Mouse (Mus musculus) cerebellum, adult 8-10 months (tissue): ENCODE measurements at regions not wholly inside any gene's neighbourhood (a gene's known extent, or its start where the extent isn't known, plus 50 kb on each side); places are given as distances from the start of the nearest gene placed in this dataset.

Experiments
- DNase-seq: peaks from one replicate; pipeline ENCODE4 v3.0.0; 2022

DNA sequence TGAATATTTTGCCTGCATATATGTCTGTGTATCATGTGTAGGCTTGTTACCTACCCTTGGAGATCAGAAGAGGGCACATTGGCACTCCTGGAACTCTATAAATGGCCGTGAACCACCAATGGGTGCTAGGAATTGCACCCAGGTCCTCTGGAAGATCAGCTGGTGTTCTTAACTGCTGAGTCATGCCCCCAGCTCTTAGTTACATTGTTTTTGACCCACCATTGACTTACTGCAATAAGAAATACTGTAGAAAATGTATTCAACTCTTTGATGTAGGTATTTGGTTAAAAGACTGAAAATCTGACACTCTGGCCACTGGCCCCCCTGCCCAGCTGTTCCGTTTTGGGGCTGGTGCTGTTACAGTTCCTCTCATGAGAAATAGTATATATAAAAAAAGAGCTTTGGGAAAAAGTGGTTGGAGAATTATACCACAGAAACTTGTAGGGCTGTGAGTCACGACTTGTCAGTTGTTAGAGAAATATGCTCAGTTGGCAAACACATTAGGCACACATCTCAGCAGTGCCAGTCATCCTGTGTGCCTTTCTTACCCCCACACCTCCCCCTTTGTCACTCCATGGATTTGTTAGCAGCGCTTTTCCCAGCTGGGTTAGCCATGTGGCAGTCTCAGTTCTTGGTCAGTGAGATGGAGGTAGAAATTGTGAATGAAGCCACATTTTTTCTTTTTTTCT is 58.4 kb upstream of the Arhgap32 start:
- DNase-seq: no peak

DNA sequence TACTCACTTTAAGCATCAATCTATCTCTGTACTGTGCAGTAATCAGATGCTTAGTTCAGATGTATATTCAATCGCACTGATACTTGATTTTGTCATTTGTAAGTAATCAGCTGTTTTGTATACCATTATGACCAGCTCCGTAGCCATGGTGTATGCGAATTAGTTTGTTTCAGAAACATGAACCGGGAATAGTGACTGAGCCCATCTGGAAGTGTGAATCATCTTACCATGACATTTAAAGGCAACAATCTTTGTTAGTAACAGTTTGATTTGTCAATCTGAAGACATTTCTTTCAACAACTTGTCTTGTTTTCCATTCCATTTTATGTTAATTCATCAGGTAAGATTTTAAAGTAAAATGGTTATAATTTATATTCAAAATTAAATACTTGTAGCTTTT is 53.2 kb upstream of the Arhgap32 start:
- no peak for DNase-seq

DNA sequence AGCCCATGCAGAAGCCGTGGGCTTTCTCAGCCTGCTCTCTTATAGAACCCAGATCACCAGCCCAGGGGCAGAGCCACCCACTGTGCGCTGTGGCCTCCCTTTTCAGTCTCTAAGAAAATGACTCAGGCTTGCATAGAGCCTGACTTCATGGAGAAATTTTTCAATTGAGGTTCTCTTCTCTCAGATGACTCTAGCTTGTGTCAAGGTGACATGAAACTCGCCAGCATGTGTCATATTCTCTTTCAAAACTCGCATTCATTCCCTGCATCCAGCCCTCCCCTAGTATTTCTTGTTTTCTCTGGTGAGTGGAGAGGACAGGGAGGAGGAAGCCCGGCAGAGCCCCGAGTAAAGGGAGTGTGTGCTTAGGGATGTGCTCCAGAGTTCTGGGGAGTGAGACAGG is 52.4 kb upstream of the Arhgap32 start:
- no peak for DNase-seq

DNA sequence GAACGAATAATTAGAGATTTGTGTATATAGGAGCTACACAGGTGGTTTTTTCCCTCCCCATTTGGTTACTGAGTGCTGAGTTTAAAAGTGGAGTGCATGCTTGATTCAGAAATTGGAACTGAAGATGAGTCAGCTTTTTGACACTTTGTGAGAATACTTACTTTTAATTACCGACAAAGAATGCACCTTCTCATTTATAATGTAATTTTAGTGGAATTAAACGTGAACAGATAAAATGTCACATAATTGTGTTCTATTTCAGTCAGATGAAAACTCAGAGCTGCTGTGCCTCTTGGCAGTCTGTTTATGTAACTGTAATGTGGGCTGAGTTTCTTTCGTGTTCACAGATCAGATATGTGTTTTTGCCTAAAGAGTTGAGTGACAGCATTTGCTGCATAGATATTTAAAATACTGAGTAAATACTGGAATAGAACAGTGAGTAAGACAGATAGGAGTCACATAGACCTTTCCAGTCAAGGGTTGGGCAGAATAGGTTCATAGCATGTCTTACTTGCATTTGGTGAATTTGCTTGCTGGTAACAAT is 51.9 kb upstream of the Arhgap32 start:
- no peak for DNase-seq
